Mouse (Mus musculus) neural tube, embryonic 14.5 days (tissue): ENCODE measurements at regions not wholly inside any gene's neighbourhood (a gene's known extent, or its start where the extent isn't known, plus 50 kb on each side); places are given as distances from the start of the nearest gene placed in this dataset.

Experiments used
- ATAC-seq: fragments of 200-750 bp; cut with Nextera tagmentation; 2 replicates; pipeline ENCODE4 v1.8.0; 2017; ENCODE audit warnings: low read depth, mild to moderate bottlenecking, moderate TSS enrichment, moderate library complexity
- H3K27ac ChIP-seq: fragments of 300-500 bp; sonication (generic); 2 replicates; pipeline ENCODE4 v1.5.1; 2014; ENCODE audit warnings: low read depth, mild to moderate bottlenecking, control low read depth, low read length, moderate library complexity, mixed read lengths
- H3K27me3 ChIP-seq: fragments of 300-500 bp; sonication (generic); 2 replicates; pipeline ENCODE4 v1.6.1; 2014; ENCODE audit warnings: low read length; ENCODE audit not compliant: control insufficient read depth, insufficient read depth
- H3K36me3 ChIP-seq: fragments of 300-500 bp; sonication (generic); 2 replicates; pipeline ENCODE4 v1.6.1; 2014; ENCODE audit warnings: low read length, mixed read lengths; ENCODE audit not compliant: control insufficient read depth, insufficient read depth
- H3K4me1 ChIP-seq: fragments of 300-500 bp; sonication (generic); 2 replicates; pipeline ENCODE4 v1.6.1; 2014; ENCODE audit warnings: low read length; ENCODE audit not compliant: control insufficient read depth, insufficient read depth
- H3K4me2 ChIP-seq: fragments of 300-500 bp; sonication (generic); 2 replicates; pipeline ENCODE4 v1.6.1; 2014; ENCODE audit warnings: mild to moderate bottlenecking, low read depth, low read length, control low read depth
- H3K4me3 ChIP-seq: fragments of 300-500 bp; sonication (generic); 2 replicates; pipeline ENCODE4 v1.5.1; 2014; ENCODE audit warnings: low read depth, low read length, control low read depth, mixed read lengths
- H3K9ac ChIP-seq: fragments of 300-500 bp; sonication (generic); replicated peaks from 2 replicates; pipeline ENCODE4 v1.6.1; 2014; ENCODE audit warnings: low read depth, mild to moderate bottlenecking, control low read depth, low read length, mixed read lengths
- H3K9me3 ChIP-seq: fragments of 300-500 bp; sonication (generic); 2 replicates; pipeline ENCODE4 v1.6.1; 2016; ENCODE audit warnings: low read length; ENCODE audit not compliant: control insufficient read depth
- WGBS: fragments of 180-500 bp; shearing (Covaris S2); extraction: QIAGEN DNeasy Blood & Tissue Kit; methylation state at CpG from one replicate; pipeline ENCODE4 v1.1.7; 2014; 5-methylcytosine and 5-hydroxymethylcytosine counted together

DNA sequence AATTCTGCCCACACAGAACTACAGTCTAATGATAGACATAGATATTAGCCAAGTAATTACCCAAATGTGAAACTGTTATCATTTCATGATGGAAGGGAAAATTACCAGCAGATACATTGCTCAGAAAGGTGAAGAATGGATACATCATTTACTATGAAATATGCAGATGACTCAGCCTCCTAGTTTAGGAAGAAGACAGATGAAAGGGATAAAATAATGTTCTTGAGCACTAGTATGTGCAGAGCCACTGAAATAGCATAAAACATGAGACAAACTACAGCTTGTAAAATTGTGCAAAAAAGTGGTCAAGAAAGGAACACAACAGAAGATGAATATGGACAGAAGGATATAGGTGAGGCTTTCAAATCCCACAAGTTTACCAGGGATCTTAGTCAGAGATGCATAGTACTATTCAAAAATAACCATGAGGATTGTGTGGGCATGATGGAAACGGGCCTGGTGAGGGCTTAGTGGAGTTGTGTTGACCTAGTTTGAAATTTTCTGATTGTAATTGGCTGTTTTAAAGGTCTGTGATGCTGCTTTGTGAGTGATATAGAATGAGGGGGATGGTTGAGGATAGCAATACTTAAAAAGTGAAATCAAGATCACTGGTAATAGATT is 883.3 kb downstream of the Dnajb9 start:
- Histone ChIP-seq H3K4me1 (no peaks in the 10 kb centered on the region), H3K27me3 (no peaks in the 10 kb centered on the region), H3K4me3 (no peak overlapping the region), H3K27ac (no peak overlapping the region), H3K36me3 (no peaks in the 10 kb centered on the region), H3K9me3 (no peaks in the 10 kb centered on the region), H3K4me2 (no peak overlapping the region), H3K9ac (no peak overlapping the region)
- 56% methylated on average over 1 of the region's 1 CpGs for WGBS
- no peak for ATAC-seq

DNA sequence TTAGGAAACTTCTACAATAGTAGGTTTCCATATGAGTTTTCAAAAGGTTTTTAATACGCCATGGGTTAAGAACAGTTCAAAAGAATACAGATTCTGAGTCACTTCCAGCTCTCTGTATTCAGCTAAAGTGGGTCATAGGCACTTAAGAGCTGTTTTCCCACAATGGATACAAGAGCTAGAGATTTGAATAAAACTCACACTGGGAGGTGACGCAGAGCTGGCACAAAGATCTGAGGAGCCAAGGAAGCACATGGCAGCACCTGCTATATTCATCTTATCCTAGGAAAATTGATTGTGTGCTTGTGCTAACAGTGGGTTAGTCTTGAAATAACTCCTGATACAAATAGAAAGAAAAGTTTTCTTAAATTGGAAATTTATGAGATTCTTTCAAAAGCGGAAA is 899.8 kb downstream of the Dnajb9 start:
- ATAC-seq = no peak
- WGBS = 87% methylated on average over 3 of the region's 3 CpGs
- Histone ChIP-seq H3K4me2 (no peak overlapping the region), H3K4me1 (no peaks in the 10 kb centered on the region), H3K36me3 (no peaks in the 10 kb centered on the region), H3K9me3 (no peaks in the 10 kb centered on the region), H3K4me3 (no peak overlapping the region), H3K27me3 (no peaks in the 10 kb centered on the region), H3K9ac (no peak overlapping the region), H3K27ac (no peak overlapping the region)

DNA sequence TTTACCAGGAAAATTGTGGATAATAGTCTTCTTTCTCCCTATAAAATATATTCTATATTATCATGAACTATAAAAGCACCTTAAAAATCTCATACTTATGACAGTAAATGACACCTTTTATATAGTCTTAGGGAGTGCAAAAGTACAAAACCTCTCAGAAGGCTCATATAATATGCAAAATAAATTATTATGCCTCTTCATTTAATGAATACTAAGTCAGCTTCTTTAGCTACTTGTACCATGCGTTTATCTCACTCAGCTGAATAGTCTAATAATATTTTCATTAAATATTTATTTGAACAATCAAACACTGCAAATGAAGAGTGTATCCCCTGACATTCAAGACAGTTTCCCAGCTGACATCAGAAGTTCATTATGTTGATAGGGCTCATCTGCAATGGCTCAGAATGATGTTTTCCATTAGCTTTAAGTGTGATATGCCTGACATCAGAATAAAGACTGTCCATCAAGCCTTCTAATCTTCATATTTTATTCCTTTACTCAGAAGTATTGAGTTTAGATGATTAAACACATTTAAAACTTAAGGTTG is 903.5 kb downstream of the Dnajb9 start:
- no peaks in the 10 kb centered on the region for H3K9me3 ChIP-seq

DNA sequence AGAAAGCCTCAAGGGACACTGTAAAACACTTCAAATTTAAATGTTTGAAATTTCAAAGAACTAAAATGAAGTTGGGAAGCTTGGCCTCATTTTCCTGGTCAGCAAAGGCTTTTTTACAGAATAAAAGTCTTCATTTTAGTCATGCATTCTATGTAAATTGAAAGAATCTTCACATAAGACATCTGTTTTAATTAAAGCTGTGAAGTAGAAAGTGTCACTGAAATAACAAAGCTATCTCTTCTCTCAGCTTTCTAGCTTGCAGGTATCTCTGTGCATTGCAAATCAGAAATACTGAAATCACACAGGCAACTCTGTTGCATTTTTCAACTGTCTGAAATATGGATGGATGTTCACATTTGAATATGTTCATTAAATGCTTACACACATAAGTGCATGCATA is 909.6 kb downstream of the Dnajb9 start:
- Histone ChIP-seq H3K27me3 (no peaks in the 10 kb centered on the region), H3K4me1 (no peaks in the 10 kb centered on the region), H3K36me3 (no peaks in the 10 kb centered on the region)

More for the DNA sequence above, 903.5 kb downstream of the Dnajb9 start:
- Histone ChIP-seq H3K4me2 (no peak overlapping the region), H3K27me3 (no peaks in the 10 kb centered on the region), H3K36me3 (no peaks in the 10 kb centered on the region), H3K4me3 (no peak overlapping the region), H3K4me1 (no peaks in the 10 kb centered on the region), H3K9ac (no peak overlapping the region), H3K27ac (no peak overlapping the region)
- WGBS = 62% methylated on average over 1 of the region's 1 CpGs
- peak; percentile 72; the same call in 1 of the 2 replicates for ATAC-seq

DNA sequence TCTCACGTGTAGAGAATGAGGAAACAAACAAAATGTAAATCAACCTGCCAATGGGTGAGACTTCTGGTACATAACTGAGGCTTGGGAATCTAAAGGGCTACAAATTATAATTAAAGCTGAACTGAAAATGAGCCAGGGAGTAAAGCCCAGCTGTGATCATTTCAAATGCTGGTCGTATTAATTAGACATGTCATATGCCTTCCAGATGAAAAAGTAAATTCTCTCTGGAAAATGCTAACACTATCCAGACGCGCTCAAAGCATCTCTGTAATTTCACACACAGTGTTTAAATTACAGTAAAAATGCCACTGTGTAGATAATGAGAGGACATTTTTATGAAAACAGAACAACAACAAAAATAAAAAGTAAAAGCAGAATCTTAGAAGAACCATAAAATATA is 929.7 kb downstream of the Dnajb9 start:
- H3K4me3 ChIP-seq = no peak overlapping the region
- no peaks in the 10 kb centered on the region for H3K9me3 ChIP-seq
- H3K36me3 ChIP-seq = no peaks in the 10 kb centered on the region
- H3K4me1 ChIP-seq = no peaks in the 10 kb centered on the region
- no peak; the same call in 1 of the 2 replicates for ATAC-seq
- H3K4me2 ChIP-seq = no peak overlapping the region
- H3K27me3 ChIP-seq = no peaks in the 10 kb centered on the region
- 23% methylated on average over 4 of the region's 4 CpGs for WGBS
- no peak overlapping the region for H3K27ac ChIP-seq
- no peak overlapping the region for H3K9ac ChIP-seq

More for the DNA sequence above, 909.6 kb downstream of the Dnajb9 start:
- Histone ChIP-seq H3K4me3 (no peak overlapping the region), H3K9me3 (no peaks in the 10 kb centered on the region), H3K4me2 (no peak overlapping the region), H3K27ac (no peak overlapping the region), H3K9ac (no peak overlapping the region)
- ATAC-seq = no peak

DNA sequence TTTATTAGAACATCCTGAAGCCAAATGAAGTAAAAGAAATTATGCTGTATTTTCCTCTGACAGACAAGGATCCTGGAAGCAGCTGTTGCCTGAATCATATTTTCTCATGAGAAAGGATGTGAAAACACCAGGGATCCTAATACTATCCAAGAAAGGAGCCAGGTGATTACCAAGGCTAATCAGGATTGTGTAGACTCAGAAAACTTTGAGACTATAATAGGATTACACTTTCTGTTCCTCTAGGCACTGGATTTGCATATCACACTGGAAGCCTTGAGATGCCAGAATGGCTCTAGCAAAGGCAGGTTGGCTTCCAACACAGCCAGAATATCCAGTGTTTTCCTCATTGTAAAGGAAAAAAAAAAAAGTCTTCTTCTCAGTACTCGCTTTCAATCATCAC is 945.1 kb downstream of the Dnajb9 start:
- WGBS = 74% methylated on average over 1 of the region's 1 CpGs
- ATAC-seq = no peak

DNA sequence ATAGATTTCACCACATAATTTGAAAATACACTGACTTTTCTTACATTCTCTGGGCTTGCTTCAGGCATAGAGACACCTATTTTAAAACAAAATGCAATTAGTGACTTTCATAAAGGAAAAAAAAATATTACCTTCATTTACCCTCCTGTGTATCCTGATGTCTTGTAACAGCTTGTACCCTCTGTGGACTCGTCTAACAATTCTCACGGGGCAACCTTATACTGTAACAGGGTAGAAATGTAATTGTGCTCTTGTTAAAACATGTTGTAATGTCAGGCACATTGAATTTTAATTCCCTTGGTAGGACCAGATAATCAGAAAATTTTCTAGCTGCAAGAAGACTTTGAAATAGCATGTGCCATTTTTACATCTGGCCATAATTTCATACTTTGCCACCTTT is 946.3 kb downstream of the Dnajb9 start:
- Histone ChIP-seq H3K27me3 (no peaks in the 10 kb centered on the region), H3K4me2 (no peak overlapping the region), H3K4me1 (no peaks in the 10 kb centered on the region), H3K27ac (no peak overlapping the region), H3K36me3 (no peaks in the 10 kb centered on the region), H3K9ac (no peak overlapping the region), H3K9me3 (no peaks in the 10 kb centered on the region), H3K4me3 (no peak overlapping the region)
- 58% methylated on average over 2 of the region's 2 CpGs for WGBS
- ATAC-seq = no peak

More for the DNA sequence above, 945.1 kb downstream of the Dnajb9 start:
- no peaks in the 10 kb centered on the region for H3K9me3 ChIP-seq
- no peaks in the 10 kb centered on the region for H3K36me3 ChIP-seq
- H3K4me3 ChIP-seq = no peak overlapping the region
- H3K27ac ChIP-seq = no peak overlapping the region
- no peaks in the 10 kb centered on the region for H3K4me1 ChIP-seq
- H3K9ac ChIP-seq = no peak overlapping the region
- H3K27me3 ChIP-seq = no peaks in the 10 kb centered on the region
- H3K4me2 ChIP-seq = no peak overlapping the region

DNA sequence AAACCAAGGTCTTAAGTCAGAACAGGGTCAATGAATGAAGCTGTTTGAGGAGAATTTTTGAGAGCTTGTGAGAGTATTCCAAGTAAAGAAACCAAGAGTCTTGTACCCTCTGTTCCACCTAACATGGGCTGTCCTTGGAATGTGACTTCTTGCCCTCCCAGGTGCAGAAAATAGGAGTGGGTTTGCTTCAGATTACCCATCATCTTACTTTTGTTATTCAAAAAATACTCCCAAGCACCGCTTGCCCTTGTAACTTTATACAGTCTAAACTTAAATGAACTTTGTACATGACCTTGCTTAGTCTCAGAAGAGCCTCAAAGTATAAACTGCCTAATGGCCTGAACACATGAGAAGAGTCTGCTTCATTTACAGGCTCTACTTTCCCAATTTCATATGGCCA is 984.2 kb downstream of the Dnajb9 start:
- Histone ChIP-seq H3K9ac (no peak overlapping the region), H3K4me3 (no peak overlapping the region), H3K27me3 (no peaks in the 10 kb centered on the region), H3K9me3 (no peaks in the 10 kb centered on the region), H3K4me2 (no peak overlapping the region), H3K27ac (no peak overlapping the region), H3K36me3 (no peaks in the 10 kb centered on the region), H3K4me1 (no peaks in the 10 kb centered on the region)
- ATAC-seq = no peak
- 80% methylated on average over 1 of the region's 1 CpGs for WGBS

DNA sequence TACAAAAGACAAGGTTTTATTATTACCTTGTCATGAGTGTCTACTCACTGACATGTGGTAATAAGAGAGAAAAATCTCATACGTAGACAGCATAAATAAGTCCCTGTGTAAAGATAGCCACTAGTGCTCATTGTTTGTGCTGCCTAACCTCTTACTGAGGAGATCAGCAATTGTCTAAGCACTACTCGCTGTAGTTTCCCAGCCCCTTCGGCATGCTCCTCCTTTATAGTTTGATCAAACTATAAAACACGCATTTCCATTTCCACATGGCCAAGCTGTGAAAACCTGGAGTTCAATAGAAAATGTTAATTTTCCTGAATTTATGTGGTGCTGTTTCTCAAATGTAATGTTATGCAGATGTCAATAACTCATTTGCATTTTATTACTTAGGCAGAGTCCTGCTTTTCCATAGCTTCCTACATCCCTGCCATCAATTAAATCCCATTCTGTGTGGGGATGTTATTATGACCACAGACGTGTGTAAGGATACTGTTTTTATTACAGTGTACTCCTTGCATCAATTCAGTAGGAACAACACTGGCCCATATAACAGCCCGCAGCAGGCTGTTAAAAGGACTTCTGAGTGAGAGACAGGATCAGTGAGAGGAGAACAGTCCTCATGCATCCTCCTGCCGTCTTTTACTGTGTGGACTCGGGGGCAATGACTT is 986.2 kb downstream of the Dnajb9 start:
- peak; percentile 85 for ATAC-seq
- H3K27me3 ChIP-seq = no peaks in the 10 kb centered on the region
- no peak overlapping the region for H3K4me3 ChIP-seq
- no peaks in the 10 kb centered on the region for H3K36me3 ChIP-seq
- H3K4me1 ChIP-seq = no peaks in the 10 kb centered on the region
- H3K9me3 ChIP-seq = no peaks in the 10 kb centered on the region
- WGBS = 13% methylated on average over 8 of the region's 8 CpGs
- H3K9ac ChIP-seq = no peak overlapping the region
- peak overlapping the region; percentile 25; the same call in 1 of the 2 replicates for H3K4me2 ChIP-seq
- no peak overlapping the region for H3K27ac ChIP-seq
